Mouse (Mus musculus) liver, embryonic 14.5 days (tissue): ENCODE results near the gene BC005624.

Experiments used
- CTCF ChIP-seq: IDR thresholded peaks from 2 replicates; pipeline ENCODE4 v1.5.1; 2016; ENCODE audit warnings: antibody characterized with exemption, low read depth, control low read depth
- EP300 ChIP-seq: IDR thresholded peaks from 2 replicates; pipeline ENCODE4 v1.6.1; 2016; ENCODE audit warnings: antibody characterized with exemption, low read depth

- TF ChIP-seq CTCF: no peak
- no peak for TF ChIP-seq EP300
These were observed 14.4 kb downstream of the BC005624 start, which contains the start of gene Tor1a for GRCm38 (mm10) chr2:30967352-30968327.
